Mouse (Mus musculus): Measurements from ENCODE around the gene Metap1d.

Gene Metap1d

DNA sequence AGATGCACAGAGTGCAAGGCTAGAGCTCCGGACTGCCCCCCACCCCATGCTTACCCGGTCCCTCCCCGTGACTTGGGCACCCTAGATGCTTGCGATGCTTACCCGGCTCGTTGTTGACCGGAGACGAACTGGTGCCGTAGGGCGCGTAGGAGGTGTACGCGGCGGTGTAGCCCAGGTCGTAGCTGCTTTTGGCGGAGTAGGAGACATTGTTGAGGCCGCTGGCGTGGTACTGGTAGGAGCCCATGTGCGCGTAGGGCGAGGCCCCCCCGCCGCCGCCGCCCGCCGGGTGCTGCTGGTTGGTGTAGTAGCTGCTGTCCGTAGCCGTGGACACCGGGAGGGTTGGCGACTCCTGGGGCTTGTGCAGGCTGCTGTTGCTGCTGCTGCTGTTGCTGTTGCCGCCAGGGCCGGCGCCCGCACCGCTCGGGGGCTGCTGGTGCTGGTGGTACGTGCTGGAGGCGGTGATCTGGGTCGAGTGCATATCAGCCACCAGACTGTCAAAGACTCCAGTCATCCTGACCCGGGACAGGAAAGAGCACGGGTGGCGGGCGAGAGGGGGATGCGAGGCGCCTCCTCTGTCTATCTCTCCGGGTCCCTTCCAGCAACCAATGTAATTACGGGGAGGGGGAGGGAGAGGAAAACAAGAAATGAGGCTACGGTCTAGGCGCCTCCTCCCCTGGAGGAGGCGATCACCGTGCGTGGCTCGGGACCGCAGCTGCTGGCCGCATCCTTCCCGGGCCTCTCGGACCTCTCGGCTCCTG, 93.0 kb downstream of the Metap1d start:
- no peak for DNase-seq

DNA sequence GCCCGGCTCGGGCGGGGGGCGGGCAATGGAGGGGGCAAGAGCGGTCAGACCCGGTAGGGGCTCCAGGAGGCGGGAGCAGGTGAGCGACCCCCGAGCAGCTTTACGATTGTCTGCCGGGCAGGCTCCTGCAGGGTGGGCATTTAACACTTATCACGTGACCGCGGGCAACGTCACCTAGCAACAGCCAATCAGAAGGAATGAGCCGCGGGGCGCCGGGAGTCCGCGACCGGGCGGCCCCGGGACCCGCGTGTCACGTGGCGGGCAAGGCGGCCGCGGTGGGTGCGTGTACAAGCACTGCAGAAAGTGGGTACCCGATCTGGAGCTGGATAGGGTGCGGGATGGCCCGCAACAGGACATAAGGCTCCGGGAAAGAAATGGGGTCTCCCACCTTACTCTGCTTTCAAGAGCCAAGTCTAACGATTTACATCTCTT, 93.6 kb downstream of the Metap1d start, which contains the start of gene Dlx2:
Gene Dlx2 (minus strand): TSS at position 115 of the 432 bp plus-strand sequence.
- no peak for DNase-seq

DNA sequence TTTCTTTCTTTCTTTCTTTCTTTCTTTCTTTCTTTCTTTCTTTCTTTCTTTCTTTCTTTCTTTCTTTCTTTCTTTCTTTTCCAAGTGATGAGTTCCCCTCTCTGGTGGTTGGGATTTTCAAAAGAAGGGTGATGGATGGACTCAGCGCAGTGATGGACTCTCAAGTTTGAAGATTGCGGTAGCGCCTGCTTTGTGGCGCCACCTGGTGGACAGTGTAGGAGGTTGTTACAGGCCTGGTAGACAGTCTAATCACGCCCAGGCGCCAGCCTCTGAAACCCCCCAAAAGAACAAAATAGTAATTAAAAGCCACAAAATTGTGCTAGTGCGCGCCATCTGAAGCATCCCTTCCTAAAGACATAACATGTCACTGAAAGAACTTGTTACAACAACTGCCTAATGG, 94.8 kb downstream of the Metap1d start:
- peak; percentile 38 for DNase-seq

DNA sequence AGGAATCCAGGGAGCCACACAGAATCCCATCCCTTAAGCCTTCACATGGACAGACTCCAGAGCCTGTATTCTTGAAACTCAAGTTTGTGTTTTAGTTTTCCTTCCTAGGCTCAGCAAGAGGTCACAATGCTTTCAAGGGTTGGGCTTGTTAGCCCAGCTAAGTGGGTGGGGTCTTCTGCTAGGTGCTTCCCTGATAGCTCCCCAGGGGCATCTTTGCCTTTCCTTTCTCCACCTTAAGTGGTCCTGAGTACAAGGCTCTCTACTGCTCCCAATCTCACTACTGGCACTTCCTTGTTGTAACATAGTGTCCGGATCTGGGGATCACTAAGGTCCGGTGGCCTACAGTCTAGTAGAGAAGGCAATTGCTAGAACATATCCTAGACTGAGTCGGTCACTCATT, 97.3 kb downstream of the Metap1d start:
- no peak for DNase-seq

DNA sequence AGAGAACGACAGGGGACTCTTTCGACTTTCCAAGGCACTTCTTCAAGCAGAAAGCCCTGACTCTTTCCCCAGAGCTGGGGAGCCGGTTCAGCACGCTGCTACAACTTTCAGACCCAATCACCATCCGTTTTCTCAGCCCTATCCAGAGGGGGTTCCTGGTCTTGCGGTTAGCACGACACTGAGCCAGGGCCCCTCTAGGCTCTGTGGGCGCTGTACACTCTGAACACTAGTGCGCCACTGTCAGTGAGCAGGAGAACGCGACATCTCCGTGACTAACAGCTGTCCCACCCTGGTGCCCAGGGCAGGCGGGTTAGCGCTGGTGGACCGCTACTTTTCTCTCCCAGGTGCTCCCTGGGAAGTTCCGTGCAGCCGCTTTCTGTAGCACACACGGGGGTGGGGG, 98.6 kb downstream of the Metap1d start:
- DNase-seq = no peak

DNA sequence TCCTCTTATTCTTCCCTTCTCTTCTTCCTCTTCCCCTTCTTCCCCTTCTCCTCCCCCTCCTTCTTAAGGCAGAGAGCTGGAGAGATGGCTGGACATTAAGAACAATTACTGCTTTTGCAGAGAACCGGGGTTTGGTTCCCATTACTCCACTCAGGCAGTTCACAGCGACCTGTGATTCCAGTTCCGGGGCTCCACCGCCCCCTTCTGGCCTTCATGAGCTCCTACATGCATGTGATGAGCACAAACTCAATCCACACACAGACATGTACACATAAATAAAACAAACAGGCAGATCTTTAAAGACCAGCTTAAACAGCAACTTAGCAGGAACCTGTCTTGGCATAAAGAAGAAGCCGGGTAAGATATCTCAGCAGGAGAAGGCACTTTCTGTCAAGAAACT, 103.0 kb downstream of the Metap1d start:
- DNase-seq = no peak

DNA sequence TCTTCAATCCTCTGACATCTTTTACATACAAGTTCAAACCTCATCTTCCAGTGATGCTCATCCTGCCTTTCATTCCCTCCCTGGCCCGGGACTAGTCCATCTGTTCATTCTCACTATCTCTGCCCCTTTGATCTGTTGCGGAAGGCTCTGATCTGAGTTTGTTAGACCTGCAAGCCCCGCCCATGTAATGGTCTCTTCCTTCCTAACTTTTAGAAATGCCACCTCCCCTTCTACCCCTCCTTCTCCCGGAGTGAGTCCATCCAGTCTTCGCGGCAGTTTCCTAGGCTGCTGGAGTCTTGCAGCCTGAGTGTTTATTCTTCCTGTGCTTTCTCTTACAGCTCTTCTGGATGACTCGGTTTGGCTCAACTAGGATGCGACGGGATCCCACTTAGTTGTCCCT, 113.4 kb downstream of the Metap1d start:
- no peak for DNase-seq

DNA sequence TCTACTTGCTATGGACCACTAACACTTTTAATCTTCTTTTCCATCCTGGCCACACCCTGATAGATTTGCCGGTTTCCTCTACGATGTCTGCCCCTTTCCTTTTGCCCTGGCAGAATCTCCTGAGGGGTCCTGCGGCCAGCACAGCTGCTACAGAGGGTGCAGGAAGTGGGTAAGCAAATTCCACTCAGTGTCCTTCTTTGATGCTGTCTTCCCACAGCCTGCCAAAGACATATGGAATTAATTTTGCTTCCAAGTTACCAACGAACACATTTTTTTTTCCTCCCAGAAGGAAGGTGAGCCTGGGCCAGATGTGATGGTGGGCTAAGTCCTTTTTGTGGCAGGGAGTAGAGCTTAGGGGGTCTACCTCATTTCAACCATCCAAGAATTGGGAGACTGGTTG, 120.7 kb downstream of the Metap1d start:
- no peak for DNase-seq

All from cerebellum, adult 9-10 months (tissue).